20 mouse cellular contexts compared by ENCODE assay signal in genomic region chr19:33178866-33179265, GRCm38 (mm10).
"Had no signal": no experiment of that assay in that cellular context is flagged by ENCODE, and none has a peak within 500 bp of the region (broad histone marks: within the 10 kb centered on the region; RNA-seq: fewer than 3 reads in every experiment).

No protein-coding gene starts in this region.

- H3K9ac ChIP-seq: liver, postnatal 0 days; lung, embryonic 15.5 days; midbrain, embryonic 13.5 days; midbrain, embryonic 15.5 days; neural tube, embryonic 13.5 days; neural tube, embryonic 15.5 days had no signal

- DNase-seq: liver, postnatal 0 days; lung, postnatal 14 days; lung, postnatal 36 days; retina, postnatal 1 day; right cerebral cortex, adult 18-20 months; right cerebral cortex, postnatal 25 days; right cerebral cortex, postnatal 4 days; spleen, adult 18-20 months; thymus, adult 18-20 months; thymus, postnatal 14 days; thymus, postnatal 36 days had no signal

- H3K36me3 ChIP-seq: lung, embryonic 15.5 days; midbrain, embryonic 13.5 days; midbrain, embryonic 15.5 days; neural tube, embryonic 13.5 days; neural tube, embryonic 15.5 days had no signal

- H3K4me3 ChIP-seq: lung, embryonic 15.5 days; megakaryocyte, embryonic 14.5 days; midbrain, embryonic 13.5 days; midbrain, embryonic 15.5 days; myocyte; neural tube, embryonic 13.5 days; neural tube, embryonic 15.5 days had no signal

- H3K27ac ChIP-seq: lung, embryonic 15.5 days; macrophage; midbrain, embryonic 13.5 days; midbrain, embryonic 15.5 days; neural tube, embryonic 13.5 days; neural tube, embryonic 15.5 days had no signal

- H3K27me3 ChIP-seq: lung, embryonic 15.5 days; megakaryocyte, embryonic 14.5 days; midbrain, embryonic 13.5 days; midbrain, embryonic 15.5 days; neural tube, embryonic 13.5 days; neural tube, embryonic 15.5 days had no signal

- H3K4me1 ChIP-seq: midbrain, embryonic 13.5 days; midbrain, embryonic 15.5 days; neural tube, embryonic 13.5 days; neural tube, embryonic 15.5 days had no signal

- H3K9me3 ChIP-seq: lung, embryonic 15.5 days; megakaryocyte, embryonic 14.5 days; midbrain, embryonic 13.5 days; midbrain, embryonic 15.5 days; neural tube, embryonic 13.5 days; neural tube, embryonic 15.5 days had no signal

- ATAC-seq: liver, postnatal 0 days; midbrain, embryonic 13.5 days; midbrain, embryonic 15.5 days had no signal

- H3K4me2 ChIP-seq: lung, embryonic 15.5 days; midbrain, embryonic 11.5 days; midbrain, embryonic 13.5 days; midbrain, embryonic 15.5 days; neural tube, embryonic 13.5 days; neural tube, embryonic 15.5 days had no signal
